Mouse (Mus musculus) ovary, postnatal 10 days (tissue): ENCODE data around the gene Prss40.
"Not testable (repeated sequence)": the region's sequence is repeated elsewhere in the genome, so short reads cannot be mapped to it uniquely, and the experiment has no call there.

Experiments used
- DNase-seq: peaks from one replicate; pipeline ENCODE4 v3.0.0; 2022; ENCODE audit warnings: low spot score

The Prss40 gene

DNA sequence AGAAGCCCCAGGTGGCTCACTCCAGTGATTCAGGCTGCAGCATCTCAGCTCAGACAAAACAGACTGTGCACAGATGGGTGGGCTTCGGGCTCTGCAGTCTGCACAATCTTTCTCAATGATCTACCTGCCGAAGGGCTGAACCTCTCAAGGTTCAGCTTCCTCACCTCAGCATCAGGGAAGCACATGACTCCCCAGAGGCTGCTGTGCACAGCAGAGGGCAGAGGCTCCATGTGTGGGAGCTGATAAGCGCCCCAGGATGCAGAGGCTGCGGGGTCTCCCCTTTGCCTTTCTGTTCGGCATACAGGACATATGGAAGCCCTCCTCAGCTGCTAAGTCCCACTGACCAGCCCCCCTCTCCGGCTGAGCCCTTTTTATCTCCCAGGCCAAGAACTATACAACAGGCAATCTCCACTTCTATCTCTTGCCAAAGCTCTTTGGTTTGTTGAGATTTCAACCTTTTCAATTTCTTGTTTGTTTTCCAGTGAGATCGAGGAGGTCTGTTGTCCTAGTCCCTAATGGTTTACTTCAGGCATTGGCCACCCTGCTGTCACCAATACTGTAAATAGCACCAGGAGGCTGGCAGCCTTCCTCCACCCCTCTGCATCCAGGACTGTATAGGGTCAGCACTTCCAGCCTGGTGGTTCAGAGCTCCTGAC lies 25.6 kb downstream of the Prss40 start, which contains the start of gene Cfc1:
Gene Cfc1 (plus strand): TSS at position 606 of the 656 bp plus-strand sequence.
- not testable (repeated sequence) for DNase-seq

DNA sequence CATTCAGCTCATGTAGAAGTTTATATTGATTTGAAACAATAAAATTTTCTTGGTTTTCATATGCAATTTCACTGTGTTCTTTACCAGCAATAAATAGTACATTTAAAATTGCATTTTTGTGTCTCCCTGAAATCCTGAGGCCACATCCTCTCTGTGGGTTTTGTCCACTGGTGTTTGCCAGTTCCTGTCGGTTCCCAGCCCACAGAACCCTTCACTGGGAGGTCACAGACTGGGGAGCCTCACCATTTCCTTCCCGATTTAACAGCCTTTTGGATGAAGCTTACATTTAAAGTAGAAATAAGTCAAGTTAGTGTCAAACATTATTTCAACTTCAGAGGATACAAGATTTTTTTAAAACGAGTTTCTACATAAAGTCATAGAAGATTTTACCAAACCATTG lies 26.2 kb downstream of the Prss40 start:
- not testable (repeated sequence) for DNase-seq

DNA sequence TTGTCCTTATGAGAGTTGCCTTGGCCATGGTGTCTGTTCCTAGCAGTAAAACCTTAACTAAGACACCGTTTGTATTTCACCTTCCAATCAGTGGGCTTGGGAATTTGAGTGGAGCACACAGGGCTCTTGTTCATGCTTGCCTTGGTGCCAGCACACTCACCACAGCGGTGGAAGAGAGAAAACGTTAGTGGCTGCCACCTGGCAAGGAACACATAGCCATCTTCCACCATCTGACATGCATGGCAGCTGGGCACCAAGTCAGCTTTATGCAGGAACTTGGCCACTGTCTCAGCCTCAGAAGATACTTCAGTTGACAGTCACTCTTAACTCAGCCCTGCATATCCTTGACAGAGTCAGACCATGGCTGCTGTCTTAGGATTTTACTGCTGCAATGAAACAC lies 37.1 kb downstream of the Prss40 start:
- DNase-seq, result no peak

DNA sequence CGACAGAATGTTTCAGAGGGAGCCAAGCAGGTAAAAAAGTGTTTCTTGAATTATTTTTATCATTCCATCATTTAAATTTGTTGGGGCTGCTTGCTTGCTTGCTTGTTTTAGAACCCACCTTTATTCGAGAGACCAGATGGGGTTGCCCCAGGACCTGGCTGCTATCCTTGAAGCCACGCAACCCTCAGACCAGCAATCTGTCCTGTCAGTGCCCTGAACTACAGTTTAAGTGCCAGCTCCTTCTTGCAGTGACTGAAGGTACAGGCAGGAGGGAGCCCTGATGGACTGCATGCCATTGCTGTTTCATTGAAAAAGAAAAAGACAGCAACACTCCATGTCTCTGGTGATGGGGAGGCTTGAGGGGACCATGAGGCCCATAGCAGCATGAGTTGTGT lies 37.9 kb downstream of the Prss40 start:
- DNase-seq, result no peak

DNA sequence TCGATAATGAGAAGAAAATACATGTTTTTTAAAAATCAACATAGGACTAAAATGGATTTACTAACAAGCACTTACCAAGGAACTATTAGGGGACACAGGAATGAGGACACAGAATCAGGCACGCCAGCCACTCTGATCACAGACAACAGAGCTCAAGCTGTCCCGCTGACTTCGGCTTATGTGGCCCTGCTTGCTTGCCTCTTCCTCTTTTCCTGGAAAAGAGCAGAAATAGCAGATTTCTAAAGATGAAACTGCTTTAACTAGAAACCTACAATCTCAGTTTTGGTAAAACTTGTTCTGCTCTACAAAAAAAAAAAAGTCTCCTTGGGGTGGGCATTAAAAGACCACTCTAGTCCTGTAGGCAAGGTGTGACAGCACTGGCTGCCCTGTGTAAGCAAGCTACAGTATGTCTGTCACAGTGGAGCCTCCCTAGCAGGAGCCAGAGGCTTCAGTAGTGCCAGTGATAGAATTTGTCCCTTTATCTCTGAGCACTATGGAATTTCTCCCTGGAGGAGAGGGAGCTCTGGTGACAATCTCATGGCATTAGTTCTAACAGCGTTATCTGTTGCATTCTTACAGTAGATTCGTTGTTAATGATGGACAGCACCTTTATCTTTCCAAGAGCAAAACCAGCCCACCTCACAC lies 38.4 kb downstream of the Prss40 start:
- DNase-seq, result no peak

DNA sequence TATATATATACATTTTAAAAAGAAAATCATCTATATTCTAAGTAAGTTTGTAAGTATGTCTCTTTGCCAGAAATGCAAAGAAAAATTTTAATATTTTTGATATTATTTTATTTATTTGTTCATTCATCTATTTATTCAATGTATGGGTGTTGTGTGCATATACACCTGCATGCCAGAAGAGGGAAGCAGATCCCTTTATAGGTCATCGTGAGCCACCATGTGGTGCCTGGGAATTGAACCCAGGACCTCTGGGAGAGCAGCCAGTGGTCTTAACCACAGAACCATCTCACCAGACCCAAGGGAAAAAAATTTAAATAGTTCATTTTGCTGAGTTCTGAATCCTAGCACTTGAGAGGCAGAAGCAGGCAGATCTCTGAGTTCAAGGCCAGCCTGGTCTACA lies 42.5 kb downstream of the Prss40 start:
- DNase-seq, result no peak

DNA sequence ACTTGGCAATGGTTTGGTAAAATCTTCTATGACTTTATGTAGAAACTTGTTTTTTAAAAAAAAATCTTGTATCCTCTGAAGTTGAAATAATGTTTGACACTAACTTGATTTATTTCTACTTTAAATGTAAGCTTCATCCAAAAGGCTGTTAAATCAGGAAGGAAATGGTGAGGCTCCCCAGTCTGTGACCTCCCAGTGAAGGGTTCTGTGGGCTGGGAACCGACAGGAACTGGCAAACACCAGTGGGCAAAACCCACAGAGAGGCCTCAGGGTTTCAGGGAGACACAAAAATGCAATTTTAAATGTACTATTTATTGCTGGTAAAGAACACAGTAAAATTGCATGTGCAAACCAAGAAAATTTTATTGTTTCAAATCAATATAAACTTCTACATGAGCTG lies 42.9 kb downstream of the Prss40 start:
- not testable (repeated sequence) for DNase-seq

DNA sequence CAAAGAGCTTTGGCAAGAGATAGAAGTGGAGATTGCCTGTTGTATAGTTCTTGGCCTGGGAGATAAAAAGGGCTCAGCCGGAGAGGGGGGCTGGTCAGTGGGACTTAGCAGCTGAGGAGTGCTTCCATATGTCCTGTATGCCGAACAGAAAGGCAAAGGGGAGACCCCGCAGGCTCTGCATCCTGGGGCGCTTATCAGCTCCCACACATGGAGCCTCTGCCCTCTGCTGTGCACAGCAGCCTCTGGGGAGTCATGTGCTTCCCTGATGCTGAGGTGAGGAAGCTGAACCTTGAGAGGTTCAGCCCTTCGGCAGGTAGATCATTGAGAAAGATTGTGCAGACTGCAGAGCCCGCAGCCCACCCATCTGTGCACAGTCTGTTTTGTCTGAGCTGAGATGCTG lies 43.4 kb downstream of the Prss40 start:
- not testable (repeated sequence) for DNase-seq

DNA sequence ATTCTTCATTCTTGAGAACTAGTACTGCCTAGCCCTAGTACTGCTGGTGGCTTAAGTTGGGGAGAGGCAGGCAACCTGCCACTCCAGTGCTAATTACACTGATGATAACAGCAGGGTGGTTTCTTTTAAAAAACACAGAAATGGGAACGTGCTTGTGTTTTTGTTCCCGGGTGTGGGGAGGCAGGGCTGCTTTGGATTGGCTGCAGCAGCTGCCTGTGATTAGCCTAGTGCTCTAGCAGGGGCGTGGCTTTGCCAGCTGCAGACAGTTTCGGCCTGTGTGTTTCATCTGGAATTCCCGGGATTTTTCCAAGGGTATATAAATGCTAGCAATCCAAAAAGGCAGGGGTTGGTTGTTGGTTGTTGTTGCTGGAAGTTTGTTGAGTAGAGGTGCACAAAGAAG lies 44.1 kb downstream of the Prss40 start:
- no peak for DNase-seq

DNA sequence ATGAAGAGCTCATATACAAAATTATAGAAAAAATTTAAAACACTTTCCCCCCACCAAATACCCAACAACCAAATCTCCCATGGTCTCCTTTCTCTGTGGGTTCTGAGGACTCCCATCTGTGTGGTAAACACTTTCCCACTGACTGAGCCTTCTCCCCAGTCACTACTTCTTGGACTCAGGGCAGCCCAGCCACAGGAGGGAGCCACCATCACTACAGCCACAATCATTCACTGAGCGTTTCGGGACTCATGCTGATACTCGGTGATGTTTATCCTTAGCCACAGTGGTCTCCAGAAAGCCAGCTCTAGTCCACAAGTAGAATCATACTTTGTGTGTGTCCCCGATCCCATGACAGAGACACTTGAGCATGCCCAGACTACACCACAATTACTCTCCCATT lies 47.7 kb downstream of the Prss40 start:
- DNase-seq, result no peak

DNA sequence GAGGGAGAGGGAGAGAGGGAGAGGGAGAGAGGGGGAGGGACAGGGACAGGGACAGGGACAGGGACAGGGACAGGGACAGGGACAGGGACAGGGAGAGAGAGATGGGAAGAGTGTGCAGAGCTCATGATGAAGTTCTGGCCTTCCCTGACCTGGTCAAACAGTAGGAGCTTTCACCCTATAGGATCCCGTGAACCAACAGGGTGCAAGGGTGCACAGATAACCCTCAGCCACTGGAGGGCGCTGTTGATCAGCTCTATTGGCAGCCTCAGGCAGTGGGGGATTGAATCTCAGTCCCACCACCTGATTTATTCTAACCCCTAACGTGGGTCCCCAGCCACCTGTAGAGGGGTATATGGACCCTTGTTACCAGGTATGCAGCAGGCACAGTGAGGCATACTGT lies 49.7 kb downstream of the Prss40 start:
- no peak for DNase-seq

DNA sequence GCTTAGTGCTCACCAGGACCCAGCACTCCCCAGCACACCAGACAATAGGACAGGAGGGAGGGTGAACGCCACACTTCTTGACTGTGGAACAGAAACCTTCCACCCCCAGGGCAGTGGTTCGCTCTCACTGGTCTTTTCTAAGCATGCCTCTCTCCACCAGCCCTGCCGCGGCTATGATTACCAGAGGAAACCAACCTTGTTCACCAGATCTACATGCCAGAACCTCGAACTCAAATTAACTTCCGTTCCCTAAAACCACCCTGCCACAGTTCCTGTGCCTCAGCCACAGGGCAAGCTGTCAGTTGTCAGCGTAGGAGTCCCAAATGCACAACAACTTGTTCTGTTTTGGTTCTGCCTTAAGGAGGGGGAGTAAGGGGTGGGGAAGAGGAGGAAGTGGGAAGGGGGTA lies 50.2 kb downstream of the Prss40 start:
- DNase-seq, result no peak

DNA sequence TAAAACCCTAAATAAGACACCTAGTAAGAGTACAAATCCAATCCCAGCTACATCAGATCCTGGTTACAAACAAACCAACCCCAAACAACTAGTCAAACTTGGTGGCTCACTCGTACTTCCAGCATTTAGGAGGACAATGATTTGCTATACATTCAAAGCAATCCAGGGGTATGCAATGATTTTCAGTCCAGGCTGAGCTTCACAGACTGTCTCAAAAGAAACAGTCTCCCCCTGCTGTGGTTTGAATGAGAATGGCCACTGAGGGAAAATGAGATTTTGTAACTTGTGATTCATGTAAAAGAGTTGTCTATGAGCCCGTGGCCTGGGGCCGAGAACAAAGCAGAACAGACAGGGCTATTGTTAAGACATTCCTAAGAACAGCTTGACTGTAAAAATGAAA lies 52.8 kb downstream of the Prss40 start:
- DNase-seq, result no peak

DNA sequence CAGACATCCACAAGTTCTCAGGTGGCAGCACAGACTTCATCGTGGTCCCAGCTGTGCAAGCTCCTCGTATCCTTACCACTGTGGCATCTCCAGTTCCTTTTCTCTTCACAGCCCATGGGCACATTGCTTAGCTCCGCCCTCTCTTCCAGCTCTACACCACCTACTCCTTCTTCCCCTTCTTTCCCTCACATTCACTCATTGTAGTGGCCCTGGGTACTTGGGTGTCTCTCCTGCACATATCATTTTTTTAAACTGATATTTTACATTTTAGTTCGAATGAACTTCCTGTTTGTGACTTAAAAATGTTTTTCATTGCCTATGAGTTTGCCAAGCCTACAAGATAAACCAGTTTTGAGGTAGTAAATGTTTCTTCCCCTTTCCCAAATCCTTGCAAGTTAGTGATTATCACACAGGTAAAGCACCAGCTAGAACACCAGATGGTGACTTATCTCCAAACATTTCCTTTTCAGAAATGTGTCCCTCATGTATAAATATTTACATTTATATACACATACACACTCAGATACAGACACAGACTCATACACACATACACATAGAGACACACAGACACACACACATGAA lies 54.7 kb downstream of the Prss40 start:
- no peak for DNase-seq

DNA sequence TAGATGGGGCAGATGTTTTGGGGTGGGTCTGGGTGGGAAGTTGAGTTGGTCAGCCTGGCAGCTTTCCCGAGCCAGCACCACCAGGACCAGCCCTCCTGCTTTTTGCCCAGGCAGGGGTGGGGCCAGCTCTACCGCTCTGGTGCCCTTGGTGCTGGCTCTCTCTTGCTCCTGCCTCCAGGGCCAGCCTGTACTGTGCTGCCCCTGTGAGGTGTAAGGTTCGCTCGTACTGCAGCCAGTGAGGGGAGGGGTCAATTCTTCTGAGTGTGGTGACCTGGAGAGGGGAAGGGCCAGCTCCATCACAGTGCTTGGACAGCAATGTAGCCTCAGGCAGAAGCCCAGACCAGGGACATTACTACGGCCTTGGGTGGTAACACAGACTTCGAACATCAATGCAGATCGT lies 55.4 kb downstream of the Prss40 start:
- no peak for DNase-seq

DNA sequence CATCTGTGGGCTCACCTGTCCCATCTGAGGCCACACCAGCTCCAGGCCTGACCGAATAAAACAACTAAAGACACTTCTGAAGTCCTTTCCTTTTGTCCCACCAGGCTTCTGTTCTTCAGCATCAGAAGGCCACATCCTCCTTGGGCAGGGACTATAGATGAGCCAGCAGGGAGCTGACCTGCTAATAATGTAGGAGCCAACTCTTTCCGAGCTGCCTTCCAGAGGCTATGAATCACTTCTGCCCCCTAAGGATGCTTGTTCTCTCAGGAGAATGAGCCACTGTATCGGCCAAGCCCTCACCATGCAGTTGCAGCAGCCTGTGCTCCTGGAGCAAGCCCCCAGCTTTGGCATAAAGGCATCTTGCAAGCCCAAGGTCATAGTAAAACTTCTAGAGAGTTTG lies 57.8 kb downstream of the Prss40 start:
- no peak for DNase-seq
